Mouse (Mus musculus) liver, embryonic 14.5 days (tissue): ENCODE results near the gene Gdf11. TPM values are rescaled to one million over a fixed set of nuclear protein-coding genes. Genes with fewer than 3 reads are reported as not detected.

Source experiments
- ATAC-seq: fragments of 200-750 bp; cut with Nextera tagmentation; 2 replicates; pipeline ENCODE4 v1.8.0; 2017; ENCODE audit warnings: moderate number of reproducible peaks, mild to moderate bottlenecking, moderate library complexity; ENCODE audit not compliant: insufficient read depth
- DNase-seq, 3 experiments: peaks; one replicate each; pipeline ENCODE4 v3.0.0-alpha.2; 2012 to 2013; ENCODE audit warnings: low read depth in 3 of 3, low spot score in 3 of 3
- H3K27ac ChIP-seq: fragments of 300-500 bp; sonication (generic); 2 replicates; pipeline ENCODE4 v1.5.1; 2014; ENCODE audit warnings: moderate library complexity, mild to moderate bottlenecking, control low read depth, inconsistent platforms
- H3K27me3 ChIP-seq: fragments of 300-500 bp; sonication (generic); 2 replicates; pipeline ENCODE4 v1.6.1; 2014; ENCODE audit warnings: mild to moderate bottlenecking, low read length, moderate library complexity; ENCODE audit not compliant: control insufficient read depth, insufficient read depth
- H3K36me3 ChIP-seq: fragments of 300-500 bp; sonication (generic); replicated peaks from 2 replicates; pipeline ENCODE4 v1.6.1; 2014; ENCODE audit warnings: low read depth; ENCODE audit not compliant: control insufficient read depth, insufficient read depth
- H3K4me1 ChIP-seq, 2 experiments: fragments of 200-500 bp in 1 of 2; fragments of 300-500 bp in 1 of 2; sonication (generic) in 1 of 2; replicated peaks; 2 replicates each; pipeline ENCODE4 v1.6.1; 2012 to 2014; ENCODE audit warnings: antibody characterized with exemption in 1 of 2, inconsistent platforms in 1 of 2, low read length in 1 of 2; ENCODE audit not compliant: control insufficient read depth in 2 of 2, insufficient read depth in 2 of 2
- H3K4me2 ChIP-seq: fragments of 300-500 bp; sonication (generic); 2 replicates; pipeline ENCODE4 v1.6.1; 2014; ENCODE audit warnings: low read depth, mild to moderate bottlenecking, control low read depth, moderate library complexity
- H3K4me3 ChIP-seq, 2 experiments: fragments of 200-500 bp in 1 of 2; fragments of 300-500 bp in 1 of 2; sonication (generic) in 1 of 2; 2 replicates each; pipeline ENCODE4 v1.5.1; 2012 to 2014; ENCODE audit warnings: low read depth in 2 of 2, low read length in 2 of 2, mild to moderate bottlenecking in 2 of 2, control low read depth in 1 of 2, inconsistent platforms in 1 of 2, moderate library complexity in 1 of 2; ENCODE audit not compliant: insufficient read depth in 1 of 2
- H3K9ac ChIP-seq: fragments of 300-500 bp; sonication (generic); replicated peaks from 2 replicates; pipeline ENCODE4 v1.6.1; 2014; ENCODE audit warnings: mild to moderate bottlenecking, control low read depth, moderate library complexity
- H3K9me3 ChIP-seq: fragments of 300-500 bp; sonication (generic); 2 replicates; pipeline ENCODE4 v1.6.1; 2016; ENCODE audit warnings: low read length, mixed read lengths; ENCODE audit not compliant: control insufficient read depth
- CTCF ChIP-seq: IDR thresholded peaks from 2 replicates; pipeline ENCODE4 v1.5.1; 2016; ENCODE audit warnings: antibody characterized with exemption, low read depth, control low read depth
- EP300 ChIP-seq: IDR thresholded peaks from 2 replicates; pipeline ENCODE4 v1.6.1; 2016; ENCODE audit warnings: antibody characterized with exemption, low read depth
- WGBS: fragments of 180-500 bp; shearing (Covaris S2); extraction: QIAGEN DNeasy Blood & Tissue Kit; methylation state at CpG from one replicate; pipeline ENCODE4 v1.1.7; 2014; ENCODE audit not compliant: insufficient replicate concordance; 5-methylcytosine and 5-hydroxymethylcytosine counted together
- polyA plus RNA-seq, 2 experiments: library from polyadenylated mRNA; depleted of rRNA in 1 of 2; stranded (reverse) in 1 of 2; unstranded in 1 of 2; fragments of >200 nt; fragmentation: Nextera tagmentation in 1 of 2; extraction: Ambion mirVana in 1 of 2; gene quantifications; 2 replicates each; pipeline versions ENCODE4 v1.2.1 to v1.2.3; 2012 to 2014

Gdf11 gene
- polyA plus RNA-seq, 2 experiments = 0.23 to 0.36 TPM

GRCm38 (mm10) chr10:128921883-128922821 lies 30.6 kb upstream of the Gdf11 start:
- H3K9ac ChIP-seq = peak overlapping the region; percentile 91

GRCm38 (mm10) chr10:128921251-128921650 lies 29.7 kb upstream of the Gdf11 start:
- whole genome bisulfite sequencing = 52% methylated on average over 1 of the region's 1 CpGs
- H3K36me3 ChIP-seq = no peaks in the 10 kb centered on the region
- H3K27ac ChIP-seq = no peak overlapping the region
- no peaks in the 10 kb centered on the region for H3K27me3 ChIP-seq
- H3K9me3 ChIP-seq = no peaks in the 10 kb centered on the region
- ATAC-seq (no peak), DNase-seq (no peak)
- peaks cover 12 to 17% of the 10 kb centered on the region in 2 experiments for H3K4me1 ChIP-seq
- H3K4me2 ChIP-seq = no peak overlapping the region
- TF ChIP-seq EP300 (no peak), CTCF (no peak)
- no peak overlapping the region for H3K9ac ChIP-seq
- H3K4me3 ChIP-seq = no peak overlapping the region

More at GRCm38 (mm10) chr10:128921883-128922821, 30.6 kb upstream of the Gdf11 start:
- ATAC-seq (no peak), DNase-seq (no peak)
- H3K27me3 ChIP-seq = no peaks in the 10 kb centered on the region
- H3K4me2 ChIP-seq = peak overlapping the region; percentile 80
- no peaks in the 10 kb centered on the region for H3K36me3 ChIP-seq
- 72% methylated on average over 16 of the region's 16 CpGs for WGBS
- H3K27ac ChIP-seq = no peak overlapping the region
- TF ChIP-seq EP300 (no peak), CTCF (no peak)
- H3K9me3 ChIP-seq = no peaks in the 10 kb centered on the region
- H3K4me3 ChIP-seq = peak overlapping the region; percentile 69 to 97
- peaks cover 12 to 17% of the 10 kb centered on the region in 2 experiments for H3K4me1 ChIP-seq

DNA sequence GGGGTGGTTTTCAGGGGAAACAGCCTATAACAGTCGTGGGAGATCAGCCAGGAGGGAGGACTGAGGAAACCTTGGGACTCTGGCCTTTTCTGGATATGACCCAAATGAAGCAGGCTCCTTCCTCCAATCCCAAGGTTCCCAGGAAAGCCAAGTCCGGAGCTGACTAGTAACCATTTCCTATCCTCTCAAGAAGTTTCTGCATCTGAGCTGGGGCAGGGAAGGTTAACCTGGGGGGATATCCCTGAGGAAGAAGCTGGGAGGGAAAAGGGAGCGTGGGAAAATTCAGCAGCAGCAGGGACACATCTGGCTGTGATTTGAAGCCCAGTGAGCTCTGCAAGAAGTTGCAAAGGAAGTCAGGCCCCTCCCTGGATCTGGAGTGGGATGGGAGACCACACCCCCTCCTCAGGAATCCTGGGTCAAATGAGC lies 29.2 kb upstream of the Gdf11 start:
- no peak overlapping the region for H3K9ac ChIP-seq
- TF ChIP-seq EP300 (no peak), CTCF (no peak)
- DNase-seq (no peak), ATAC-seq (no peak)
- WGBS = 56% methylated on average over 3 of the region's 3 CpGs
- no peaks in the 10 kb centered on the region for H3K27me3 ChIP-seq
- no peaks in the 10 kb centered on the region for H3K36me3 ChIP-seq
- no peak overlapping the region for H3K4me3 ChIP-seq
- peaks cover 12 to 17% of the 10 kb centered on the region in 2 experiments for H3K4me1 ChIP-seq
- H3K4me2 ChIP-seq = no peak overlapping the region
- H3K27ac ChIP-seq = no peak overlapping the region
- H3K9me3 ChIP-seq = no peaks in the 10 kb centered on the region

- 69% methylated on average over 7 of the region's 7 CpGs for WGBS
- DNase-seq (no peak), ATAC-seq (no peak)
- H3K27me3 ChIP-seq = no peaks in the 10 kb centered on the region
- peaks cover 12 to 17% of the 10 kb centered on the region in 2 experiments for H3K4me1 ChIP-seq
- H3K4me2 ChIP-seq = no peak overlapping the region
- no peaks in the 10 kb centered on the region for H3K36me3 ChIP-seq
- H3K9me3 ChIP-seq = no peaks in the 10 kb centered on the region
- no peak overlapping the region for H3K27ac ChIP-seq
- H3K9ac ChIP-seq = no peak overlapping the region
- no peak overlapping the region for H3K4me3 ChIP-seq
- TF ChIP-seq EP300 (no peak), CTCF (no peak)
Observed at GRCm38 (mm10) chr10:128919966-128920365, 28.4 kb upstream of the Gdf11 start.

DNA sequence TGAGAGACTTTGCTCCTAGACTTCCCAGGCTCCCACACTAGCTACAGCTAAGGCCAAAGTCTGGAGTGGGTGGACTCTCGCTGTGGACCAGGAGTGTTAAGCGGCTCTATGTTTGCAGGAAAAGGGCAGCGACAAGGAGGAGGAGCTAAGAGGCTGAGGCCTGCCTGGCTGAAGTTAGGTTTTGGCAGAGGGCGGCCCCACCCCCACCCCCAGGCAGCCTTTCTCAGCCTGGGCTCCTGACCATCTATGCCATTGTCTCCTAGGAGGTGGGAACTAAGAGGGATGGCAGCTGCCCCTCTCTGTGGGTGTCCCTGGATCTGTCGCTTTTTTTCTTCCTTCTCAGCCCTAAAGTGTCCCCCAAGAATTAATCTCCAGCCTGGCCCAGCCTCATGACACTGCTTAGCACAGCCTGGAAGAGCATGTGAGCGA lies 27.7 kb upstream of the Gdf11 start:
- H3K4me2 ChIP-seq = no peak overlapping the region
- TF ChIP-seq CTCF (no peak), EP300 (no peak)
- DNase-seq (peak; percentile 16 to 36 (median 24)), ATAC-seq (no peak)
- no peaks in the 10 kb centered on the region for H3K9me3 ChIP-seq
- no peaks in the 10 kb centered on the region for H3K36me3 ChIP-seq
- peaks cover 12 to 17% of the 10 kb centered on the region in 2 experiments for H3K4me1 ChIP-seq
- no peak overlapping the region for H3K4me3 ChIP-seq
- 48% methylated on average over 6 of the region's 6 CpGs for WGBS
- H3K9ac ChIP-seq = no peak overlapping the region
- no peaks in the 10 kb centered on the region for H3K27me3 ChIP-seq
- H3K27ac ChIP-seq = no peak overlapping the region
